In the genomic region with DNA sequence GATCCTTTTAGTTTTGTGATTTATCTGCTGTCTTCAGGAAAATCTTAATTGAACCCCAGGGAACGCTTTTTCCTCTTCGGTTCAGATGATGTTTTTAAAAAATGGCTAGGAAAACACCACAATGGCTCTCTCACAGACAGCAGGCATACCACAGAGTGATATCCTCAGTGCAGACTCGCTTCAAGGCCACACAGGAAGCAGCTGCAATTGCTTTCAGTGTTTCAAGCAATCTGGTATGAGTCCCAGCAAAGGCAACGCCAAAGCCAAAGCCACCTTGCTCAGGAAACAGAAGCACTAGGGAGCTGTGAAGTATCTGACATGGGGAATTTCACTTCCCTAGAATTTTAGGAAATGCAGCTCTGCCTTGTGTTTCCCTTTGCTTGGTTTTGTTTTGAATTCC, we compare ENCODE assay signal across 9 mouse cellular contexts. TPM values are rescaled to one million over a fixed set of nuclear protein-coding genes. Genes with fewer than 3 reads are reported as not detected.
A peak's percentile ranks its signal among the peaks of the same experiment; 100 is the strongest.
DNase-seq lines count a peak whose midpoint lies in the region; ATAC-seq and TF ChIP-seq lines count a peak whose summit lies in the region.
"Had no signal": no experiment of that assay in that cellular context is flagged by ENCODE, and none has a peak within 500 bp of the region (broad histone marks: within the 10 kb centered on the region; RNA-seq: fewer than 3 reads in every experiment).

No protein-coding gene starts in this region.

- no peak for TF ChIP-seq CTCF in bone marrow macrophage, adult 2 months (IDR thresholded peaks at IDR 0.05; ENCODE audit: low read depth, low read length)
- TF ChIP-seq CTCF in intestine, postnatal 0 days (IDR thresholded peaks at IDR 0.05; ENCODE audit: low read depth): no peak

- H3K9ac ChIP-seq in intestine, postnatal 0 days (ENCODE audit: low read depth, low read length): no peak overlapping the region
- H3K9ac ChIP-seq: midbrain, embryonic 12.5 days had no signal

- peak overlapping the region; percentile 100 for H3K27ac ChIP-seq in bone marrow macrophage, adult 2 months (ENCODE audit: insufficient read depth, low read depth, low read length)
- peak overlapping the region; percentile 54; the same call in 1 of the 2 replicates for H3K27ac ChIP-seq in intestine, postnatal 0 days (ENCODE audit: low read depth, low read length)
- H3K27ac ChIP-seq: midbrain, embryonic 12.5 days had no signal

- H3K4me2 ChIP-seq in intestine, postnatal 0 days (replicated peaks; ENCODE audit: low read depth): no peak overlapping the region
- H3K4me2 ChIP-seq: midbrain, embryonic 12.5 days had no signal

- H3K36me3 ChIP-seq in intestine, postnatal 0 days (ENCODE audit: control insufficient read depth, insufficient read depth): no peaks in the 10 kb centered on the region
- H3K36me3 ChIP-seq: midbrain, embryonic 12.5 days had no signal

- H3K9me3 ChIP-seq in intestine, postnatal 0 days (ENCODE audit: control insufficient read depth): no peaks in the 10 kb centered on the region
- H3K9me3 ChIP-seq: midbrain, embryonic 12.5 days had no signal

- TF ChIP-seq POLR2A in bone marrow macrophage, adult 2 months (IDR thresholded peaks at IDR 0.05; ENCODE audit: borderline replicate concordance, low read depth, low read length): no peak

- H3K4me3 ChIP-seq in bone marrow macrophage, adult 2 months (ENCODE audit: insufficient read depth, low read length): peak overlapping the region; percentile 34; the same call in 1 of the 2 replicates
- H3K4me3 ChIP-seq in intestine, postnatal 0 days (ENCODE audit: low read depth, low read length): no peak overlapping the region
- H3K4me3 ChIP-seq: midbrain, embryonic 12.5 days had no signal

- peak; percentile 4 to 40 for DNase-seq in left cerebral cortex, postnatal 25 days (ENCODE audit: low spot score in 2 of 2)
- no peak for DNase-seq in left cerebral cortex, adult 18-20 months (ENCODE audit: low spot score in 2 of 2)
- peak; percentile 35 for DNase-seq in gastrocnemius, postnatal 14 days
- no peak for DNase-seq in urinary bladder, postnatal 10 days (ENCODE audit: low spot score)

- no peaks in the 10 kb centered on the region for H3K27me3 ChIP-seq in intestine, postnatal 0 days (replicated peaks; ENCODE audit: control insufficient read depth, insufficient read depth, low read length)
- H3K27me3 ChIP-seq: midbrain, embryonic 12.5 days had no signal

- 41% methylated on average over 4 of the region's 4 CpGs for WGBS in intestine, postnatal 0 days

- intact Hi-C loops in left cerebral cortex, postnatal 25 days (cut with DNase I): no loop called here
- intact Hi-C loops in gastrocnemius, postnatal 14 days (cut with DNase I; ENCODE audit: low total_unique reads): no loop called here

- ATAC-seq in intestine, postnatal 0 days: no peak
- ATAC-seq in megakaryocyte, adult 5-6 weeks (ENCODE audit: poor library complexity, severe bottlenecking): peak; percentile 74
- no peak for ATAC-seq in cerebellum, adult (ENCODE audit: insufficient number of reproducible peaks, low FRiP score, low TSS enrichment)

- H3K4me1 ChIP-seq in bone marrow macrophage, adult 2 months (ENCODE audit: control insufficient read depth, insufficient read depth, low read length): peaks cover 48% of the 10 kb centered on the region
- H3K4me1 ChIP-seq in intestine, postnatal 0 days (replicated peaks; ENCODE audit: control insufficient read depth, insufficient read depth, low read length): no peaks in the 10 kb centered on the region
- H3K4me1 ChIP-seq: midbrain, embryonic 12.5 days had no signal

RNA-seq across cellular contexts. Expression of a gene that starts 27.4 kb away (rescaled TPM):
- total RNA-seq in left cerebral cortex, postnatal 25 days (2021): 10 to 100 TPM; 15.2 to 17.4 TPM
- total RNA-seq in left cerebral cortex, adult 18-20 months (2021): 10 to 100 TPM; 13.6 to 14.7 TPM
- 55.9 and 64.3 TPM in 2 replicates for polyA plus RNA-seq in bone marrow macrophage, adult 2 months (2012; ENCODE audit: insufficient read depth, insufficient read length, missing spikeins)
- 10 to 100 TPM; 14.7 to 25.4 TPM for total RNA-seq in gastrocnemius, postnatal 14 days (2021)
- 1.4 and 1.5 TPM in 2 replicates for polyA plus RNA-seq in intestine, postnatal 0 days (2015; fragmentation: Nextera tagmentation; extraction: Ambion mirVana)
- 1.2 and 1.8 TPM in 2 replicates for total RNA-seq in megakaryocyte, adult 5-6 weeks (2015)
- 2.5 and 3.4 TPM in 2 replicates for total RNA-seq in megakaryocyte, adult 5-6 weeks (2017)

Comparison
In these comparisons a context has a peak if more than half of its experiments do, and no peak if none do; other contexts are left out.
1. DNase-seq: peak in left cerebral cortex, postnatal 25 days (2 of 2) and gastrocnemius, postnatal 14 days (single experiment); none in left cerebral cortex, adult 18-20 months (0 of 2) and urinary bladder, postnatal 10 days (single experiment).